Mouse (Mus musculus) hindlimb bud, embryonic 11.5 days (tissue): Measurements from ENCODE around the gene Cyb5r3.

ENCODE experiments used
- DNase-seq: peaks from one replicate; pipeline ENCODE4 v3.0.0-alpha.2; 2012; ENCODE audit warnings: low read depth, low spot score; ENCODE audit errors: extremely low spot score

Cyb5r3 gene

GRCm38 (mm10) chr15:83107814-83108213 is 64.6 kb downstream of the Cyb5r3 start:
- no peak for DNase-seq

DNA sequence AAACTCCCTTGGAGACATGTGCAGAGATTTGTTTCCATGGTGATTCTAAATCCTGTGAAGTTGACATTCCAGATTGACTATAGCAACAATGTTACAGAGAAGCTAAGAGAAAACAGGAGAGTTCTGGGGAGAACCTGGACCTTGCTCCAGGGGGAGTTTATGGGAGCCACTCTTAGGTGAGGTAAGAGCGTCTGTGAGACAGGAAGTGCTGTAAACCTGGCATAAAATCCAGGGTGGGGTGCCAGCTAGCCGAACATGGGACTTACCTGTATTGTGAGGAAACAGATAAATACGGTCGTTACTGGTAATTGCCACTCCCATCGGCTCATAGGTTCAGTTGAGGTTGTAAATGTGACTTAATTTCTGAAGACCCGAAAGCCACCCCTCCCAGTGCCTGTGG is 66.0 kb downstream of the Cyb5r3 start:
- DNase-seq, result no peak
